In genomic region chr9:41665000-41665685, GRCm38 (mm10) we compare ENCODE assay signal across 9 mouse cellular contexts.
DNase-seq lines count a peak whose midpoint lies in the region; ATAC-seq and TF ChIP-seq lines count a peak whose summit lies in the region.
"Had no signal": no experiment of that assay in that cellular context is flagged by ENCODE, and none has a peak within 500 bp of the region (broad histone marks: within the 10 kb centered on the region; RNA-seq: fewer than 3 reads in every experiment).

No protein-coding gene starts in this region.

- no peak for TF ChIP-seq CTCF in left cerebral cortex, adult 2 months (IDR thresholded peaks at IDR 0.05)

- no peak for ATAC-seq in cerebellum, adult (ENCODE audit: insufficient number of reproducible peaks, low FRiP score, low TSS enrichment)

- no peak overlapping the region for H3K27ac ChIP-seq in left cerebral cortex, adult 2 months

- H3K4me3 ChIP-seq in left cerebral cortex, adult 2 months = no peak overlapping the region
- H3K4me3 ChIP-seq: myocyte had no signal

- peak; percentile 4 for DNase-seq in cerebellum, adult 9-11 months
- DNase-seq in brain, embryonic 18.5 days (ENCODE audit: low read depth, low spot score) = peak; percentile 91
- DNase-seq in heart, postnatal 25 days (ENCODE audit: low spot score) = peak; percentile 23
- peak; percentile 26 to 35 for DNase-seq in left cerebral cortex, adult 2 months (ENCODE audit: extremely low spot score in 1 of 2, low spot score in 2 of 2)
- DNase-seq in right cerebral cortex, postnatal 36 days (ENCODE audit: low spot score in 2 of 2) = peak; percentile 21 to 28
- DNase-seq in urinary bladder, adult 2 months (ENCODE audit: low spot score) = no peak
- no peak for DNase-seq in adrenal gland, postnatal 4 days (ENCODE audit: low spot score in 2 of 2)

- intact Hi-C loops in heart, postnatal 25 days (cut with DNase I) = no loop called here
- intact Hi-C loops in left cerebral cortex, adult 2 months (cut with DNase I) = no loop called here

Comparison
In these comparisons a context has a peak if more than half of its experiments do, and no peak if none do; other contexts are left out.
1. DNase-seq: peak in cerebellum, adult 9-11 months (single experiment), brain, embryonic 18.5 days (single experiment), heart, postnatal 25 days (single experiment), left cerebral cortex, adult 2 months (2 of 2) and right cerebral cortex, postnatal 36 days (2 of 2); none in urinary bladder, adult 2 months (single experiment) and adrenal gland, postnatal 4 days (0 of 2).